Mouse (Mus musculus): ENCODE data around the gene Il12rb2. TPM values are rescaled to one million over a fixed set of nuclear protein-coding genes. Genes with fewer than 3 reads are reported as not detected.

The Il12rb2 gene
- polyA plus RNA-seq, 1 experiment = not detected

GRCm38 (mm10) chr6:67303210-67303609 lies 72.8 kb downstream of the Il12rb2 start:
- no peaks in the 10 kb centered on the region for H3K79me2 ChIP-seq (ENCODE audit: control insufficient read depth, insufficient read depth)
- TF ChIP-seq CTCF (IDR thresholded peaks at IDR 0.05; ENCODE audit: control insufficient read depth, insufficient read depth, insufficient read length) = no peak
- no peak for TF ChIP-seq MYOD1 (IDR thresholded peaks at IDR 0.05; ENCODE audit: control insufficient read depth, insufficient read length, low read depth)
- no peak for TF ChIP-seq USF1 (IDR thresholded peaks at IDR 0.05; ENCODE audit: low read depth)
- no peak for TF ChIP-seq CEBPB (IDR thresholded peaks at IDR 0.05; ENCODE audit: low read depth)
- no peak for TF ChIP-seq FOSL1 (IDR thresholded peaks at IDR 0.05; ENCODE audit: insufficient read depth, low read length, poor library complexity, severe bottlenecking)
- no peak for TF ChIP-seq MYOG (IDR thresholded peaks at IDR 0.05; ENCODE audit: control insufficient read depth, extremely low read depth, insufficient read length)
- TF ChIP-seq MAX (IDR thresholded peaks at IDR 0.05) = no peak
- H3K4me3 ChIP-seq (ENCODE audit: insufficient read depth, poor library complexity, severe bottlenecking) = no peak overlapping the region
- no peaks in the 10 kb centered on the region for H3K36me3 ChIP-seq (ENCODE audit: control insufficient read depth, insufficient read depth)
- no peaks in the 10 kb centered on the region for H3K79me3 ChIP-seq (ENCODE audit: low read depth)
- no peak overlapping the region for H3ac ChIP-seq (ENCODE audit: control insufficient read depth, insufficient read length, low read depth)
- no peaks in the 10 kb centered on the region for H3K27me3 ChIP-seq (ENCODE audit: control insufficient read depth, insufficient read depth, insufficient read length)

- H3K4me3 ChIP-seq (ENCODE audit: insufficient read depth, poor library complexity, severe bottlenecking) = no peak overlapping the region
- TF ChIP-seq FOSL1 (IDR thresholded peaks at IDR 0.05; ENCODE audit: insufficient read depth, low read length, poor library complexity, severe bottlenecking) (no peak), CTCF (IDR thresholded peaks at IDR 0.05; ENCODE audit: control insufficient read depth, insufficient read depth, insufficient read length) (no peak), MYOG (IDR thresholded peaks at IDR 0.05; ENCODE audit: control insufficient read depth, extremely low read depth, insufficient read length) (no peak), CEBPB (IDR thresholded peaks at IDR 0.05; ENCODE audit: low read depth) (no peak), MYOD1 (IDR thresholded peaks at IDR 0.05; ENCODE audit: control insufficient read depth, insufficient read length, low read depth) (no peak)
- H3K27me3 ChIP-seq (ENCODE audit: control insufficient read depth, insufficient read depth, insufficient read length) = no peaks in the 10 kb centered on the region
- H3ac ChIP-seq (ENCODE audit: control insufficient read depth, insufficient read length, low read depth) = no peak overlapping the region
- no peaks in the 10 kb centered on the region for H3K79me3 ChIP-seq (ENCODE audit: low read depth)
- no peaks in the 10 kb centered on the region for H3K36me3 ChIP-seq (ENCODE audit: control insufficient read depth, insufficient read depth)
- no peaks in the 10 kb centered on the region for H3K79me2 ChIP-seq (ENCODE audit: control insufficient read depth, insufficient read depth)
Measured at GRCm38 (mm10) chr6:67302471-67302870, 73.5 kb downstream of the Il12rb2 start.

GRCm38 (mm10) chr6:67301230-67301629 lies 74.8 kb downstream of the Il12rb2 start:
- TF ChIP-seq CTCF (IDR thresholded peaks at IDR 0.05; ENCODE audit: control insufficient read depth, insufficient read depth, insufficient read length) (no peak), MAX (IDR thresholded peaks at IDR 0.05) (no peak), MYOD1 (IDR thresholded peaks at IDR 0.05; ENCODE audit: control insufficient read depth, insufficient read length, low read depth) (no peak), USF1 (IDR thresholded peaks at IDR 0.05; ENCODE audit: low read depth) (no peak), FOSL1 (IDR thresholded peaks at IDR 0.05; ENCODE audit: insufficient read depth, low read length, poor library complexity, severe bottlenecking) (no peak), CEBPB (IDR thresholded peaks at IDR 0.05; ENCODE audit: low read depth) (no peak), MYOG (IDR thresholded peaks at IDR 0.05; ENCODE audit: control insufficient read depth, extremely low read depth, insufficient read length) (no peak)
- Histone ChIP-seq H3ac (ENCODE audit: control insufficient read depth, insufficient read length, low read depth) (no peak overlapping the region), H3K79me3 (ENCODE audit: low read depth) (no peaks in the 10 kb centered on the region), H3K27me3 (ENCODE audit: control insufficient read depth, insufficient read depth, insufficient read length) (no peaks in the 10 kb centered on the region), H3K4me3 (ENCODE audit: insufficient read depth, poor library complexity, severe bottlenecking) (no peak overlapping the region), H3K36me3 (ENCODE audit: control insufficient read depth, insufficient read depth) (no peaks in the 10 kb centered on the region), H3K79me2 (ENCODE audit: control insufficient read depth, insufficient read depth) (no peaks in the 10 kb centered on the region)

- H3K79me3 ChIP-seq (ENCODE audit: low read depth) = no peaks in the 10 kb centered on the region
- no peaks in the 10 kb centered on the region for H3K36me3 ChIP-seq (ENCODE audit: control insufficient read depth, insufficient read depth)
- no peaks in the 10 kb centered on the region for H3K79me2 ChIP-seq (ENCODE audit: control insufficient read depth, insufficient read depth)
- no peak for TF ChIP-seq CTCF (IDR thresholded peaks at IDR 0.05; ENCODE audit: control insufficient read depth, insufficient read depth, insufficient read length)
- no peak for TF ChIP-seq FOSL1 (IDR thresholded peaks at IDR 0.05; ENCODE audit: insufficient read depth, low read length, poor library complexity, severe bottlenecking)
- no peak for TF ChIP-seq MYOD1 (IDR thresholded peaks at IDR 0.05; ENCODE audit: control insufficient read depth, insufficient read length, low read depth)
- no peak for TF ChIP-seq CEBPB (IDR thresholded peaks at IDR 0.05; ENCODE audit: low read depth)
- TF ChIP-seq MAX (IDR thresholded peaks at IDR 0.05) = no peak
- no peaks in the 10 kb centered on the region for H3K27me3 ChIP-seq (ENCODE audit: control insufficient read depth, insufficient read depth, insufficient read length)
- H3K4me3 ChIP-seq (ENCODE audit: insufficient read depth, poor library complexity, severe bottlenecking) = no peak overlapping the region
- H3ac ChIP-seq (ENCODE audit: control insufficient read depth, insufficient read length, low read depth) = no peak overlapping the region
Measured at GRCm38 (mm10) chr6:67300710-67301163, 75.3 kb downstream of the Il12rb2 start.

GRCm38 (mm10) chr6:67300300-67300699 lies 75.7 kb downstream of the Il12rb2 start:
- TF ChIP-seq CTCF (IDR thresholded peaks at IDR 0.05; ENCODE audit: control insufficient read depth, insufficient read depth, insufficient read length) = no peak
- no peak for TF ChIP-seq USF1 (IDR thresholded peaks at IDR 0.05; ENCODE audit: low read depth)
- TF ChIP-seq MYOG (IDR thresholded peaks at IDR 0.05; ENCODE audit: control insufficient read depth, extremely low read depth, insufficient read length) = no peak
- TF ChIP-seq CEBPB (IDR thresholded peaks at IDR 0.05; ENCODE audit: low read depth) = no peak
- no peak for TF ChIP-seq MAX (IDR thresholded peaks at IDR 0.05)
- TF ChIP-seq FOSL1 (IDR thresholded peaks at IDR 0.05; ENCODE audit: insufficient read depth, low read length, poor library complexity, severe bottlenecking) = no peak
- TF ChIP-seq MYOD1 (IDR thresholded peaks at IDR 0.05; ENCODE audit: control insufficient read depth, insufficient read length, low read depth) = no peak

GRCm38 (mm10) chr6:67298742-67299141 lies 77.2 kb downstream of the Il12rb2 start:
- H3K36me3 ChIP-seq (ENCODE audit: control insufficient read depth, insufficient read depth) = no peaks in the 10 kb centered on the region
- TF ChIP-seq FOSL1 (IDR thresholded peaks at IDR 0.05; ENCODE audit: insufficient read depth, low read length, poor library complexity, severe bottlenecking) (no peak), MYOD1 (IDR thresholded peaks at IDR 0.05; ENCODE audit: control insufficient read depth, insufficient read length, low read depth) (no peak), MYOG (IDR thresholded peaks at IDR 0.05; ENCODE audit: control insufficient read depth, extremely low read depth, insufficient read length) (no peak)
- H3ac ChIP-seq (ENCODE audit: control insufficient read depth, insufficient read length, low read depth) = no peak overlapping the region
- H3K79me2 ChIP-seq (ENCODE audit: control insufficient read depth, insufficient read depth) = no peaks in the 10 kb centered on the region
- no peak overlapping the region for H3K4me3 ChIP-seq (ENCODE audit: insufficient read depth, poor library complexity, severe bottlenecking)
- no peaks in the 10 kb centered on the region for H3K27me3 ChIP-seq (ENCODE audit: control insufficient read depth, insufficient read depth, insufficient read length)
- H3K79me3 ChIP-seq (ENCODE audit: low read depth) = no peaks in the 10 kb centered on the region

More at GRCm38 (mm10) chr6:67300300-67300699, 75.7 kb downstream of the Il12rb2 start:
- Histone ChIP-seq H3K79me2 (ENCODE audit: control insufficient read depth, insufficient read depth) (no peaks in the 10 kb centered on the region), H3ac (ENCODE audit: control insufficient read depth, insufficient read length, low read depth) (no peak overlapping the region), H3K79me3 (ENCODE audit: low read depth) (no peaks in the 10 kb centered on the region), H3K36me3 (ENCODE audit: control insufficient read depth, insufficient read depth) (no peaks in the 10 kb centered on the region), H3K4me3 (ENCODE audit: insufficient read depth, poor library complexity, severe bottlenecking) (no peak overlapping the region), H3K27me3 (ENCODE audit: control insufficient read depth, insufficient read depth, insufficient read length) (no peaks in the 10 kb centered on the region)
